Mouse (Mus musculus): ENCODE results near the gene Ccr6. TPM values are rescaled to one million over a fixed set of nuclear protein-coding genes. Genes with fewer than 3 reads are reported as not detected.
"Not testable (repeated sequence)": the region's sequence is repeated elsewhere in the genome, so short reads cannot be mapped to it uniquely, and the experiment has no call there.

Ccr6 gene
- polyA plus RNA-seq, 1 experiment from 2014 or later: not detected

GRCm38 (mm10) chr17:8256982-8257381 is 21.1 kb downstream of the Ccr6 start:
- no peak overlapping the region for H3K27ac ChIP-seq (ENCODE audit: low read depth, low read length)
- whole genome bisulfite sequencing (ENCODE audit: insufficient replicate concordance): 66% methylated on average over 8 of the region's 8 CpGs
- H3K27me3 ChIP-seq (ENCODE audit: control insufficient read depth, insufficient read depth, low read length): peaks cover 7% of the 10 kb centered on the region
- no peak overlapping the region for H3K9ac ChIP-seq (ENCODE audit: low read depth, low read length)
- H3K4me3 ChIP-seq (ENCODE audit: low read depth, low read length): no peak overlapping the region
- no peak for ATAC-seq (replicated peaks; ENCODE audit: insufficient number of reproducible peaks, low FRiP score, low TSS enrichment)
- H3K9me3 ChIP-seq (replicated peaks; ENCODE audit: control insufficient read depth, low read length): no peaks in the 10 kb centered on the region
- H3K36me3 ChIP-seq (ENCODE audit: control insufficient read depth, insufficient read depth, low read length): no peaks in the 10 kb centered on the region
- no peaks in the 10 kb centered on the region for H3K4me1 ChIP-seq (ENCODE audit: control insufficient read depth, insufficient read depth, low read length)
- H3K4me2 ChIP-seq: no peak overlapping the region

- not testable (repeated sequence) for ATAC-seq (replicated peaks; ENCODE audit: insufficient number of reproducible peaks, low FRiP score, low TSS enrichment); H3K27ac ChIP-seq (ENCODE audit: low read depth, low read length); H3K27me3 ChIP-seq (ENCODE audit: control insufficient read depth, insufficient read depth, low read length); H3K9me3 ChIP-seq (replicated peaks; ENCODE audit: control insufficient read depth, low read length); H3K4me1 ChIP-seq (ENCODE audit: control insufficient read depth, insufficient read depth, low read length); H3K4me3 ChIP-seq (ENCODE audit: low read depth, low read length); H3K9ac ChIP-seq (ENCODE audit: low read depth, low read length); H3K4me2 ChIP-seq; H3K36me3 ChIP-seq (ENCODE audit: control insufficient read depth, insufficient read depth, low read length)
- WGBS (ENCODE audit: insufficient replicate concordance): 13% methylated on average over 7 of the region's 7 CpGs
These were observed 28.8 kb downstream of the Ccr6 start for GRCm38 (mm10) chr17:8264638-8265037.

GRCm38 (mm10) chr17:8272054-8272749 is 36.4 kb downstream of the Ccr6 start:
- H3K4me1 ChIP-seq (ENCODE audit: control insufficient read depth, insufficient read depth, low read length): no peaks in the 10 kb centered on the region
- no peak overlapping the region for H3K4me3 ChIP-seq (ENCODE audit: low read depth, low read length)
- ATAC-seq (replicated peaks; ENCODE audit: insufficient number of reproducible peaks, low FRiP score, low TSS enrichment): no peak
- H3K9ac ChIP-seq (ENCODE audit: low read depth, low read length): no peak overlapping the region
- H3K9me3 ChIP-seq (replicated peaks; ENCODE audit: control insufficient read depth, low read length): no peaks in the 10 kb centered on the region
- H3K27ac ChIP-seq (ENCODE audit: low read depth, low read length): no peak overlapping the region
- peaks cover 2% of the 10 kb centered on the region; the same call in 1 of the 2 replicates for H3K27me3 ChIP-seq (ENCODE audit: control insufficient read depth, insufficient read depth, low read length)
- H3K4me2 ChIP-seq: no peak overlapping the region
- 39% methylated on average over 6 of the region's 6 CpGs for WGBS (ENCODE audit: insufficient replicate concordance)
- H3K36me3 ChIP-seq (ENCODE audit: control insufficient read depth, insufficient read depth, low read length): no peaks in the 10 kb centered on the region

GRCm38 (mm10) chr17:8272951-8273350 is 37.1 kb downstream of the Ccr6 start:
- Histone ChIP-seq H3K9me3 (replicated peaks; ENCODE audit: control insufficient read depth, low read length) (no peaks in the 10 kb centered on the region), H3K4me2 (no peak overlapping the region), H3K27me3 (ENCODE audit: control insufficient read depth, insufficient read depth, low read length) (peaks cover 2% of the 10 kb centered on the region; the same call in 1 of the 2 replicates), H3K4me1 (ENCODE audit: control insufficient read depth, insufficient read depth, low read length) (no peaks in the 10 kb centered on the region), H3K4me3 (ENCODE audit: low read depth, low read length) (no peak overlapping the region), H3K9ac (ENCODE audit: low read depth, low read length) (no peak overlapping the region), H3K27ac (ENCODE audit: low read depth, low read length) (no peak overlapping the region), H3K36me3 (ENCODE audit: control insufficient read depth, insufficient read depth, low read length) (no peaks in the 10 kb centered on the region)
- ATAC-seq (replicated peaks; ENCODE audit: insufficient number of reproducible peaks, low FRiP score, low TSS enrichment): no peak
- 53% methylated on average over 6 of the region's 6 CpGs for WGBS (ENCODE audit: insufficient replicate concordance)

- Histone ChIP-seq H3K4me3 (ENCODE audit: low read depth, low read length) (no peak overlapping the region), H3K27me3 (ENCODE audit: control insufficient read depth, insufficient read depth, low read length) (peaks cover 2% of the 10 kb centered on the region; the same call in 1 of the 2 replicates), H3K4me1 (ENCODE audit: control insufficient read depth, insufficient read depth, low read length) (no peaks in the 10 kb centered on the region), H3K9me3 (replicated peaks; ENCODE audit: control insufficient read depth, low read length) (no peaks in the 10 kb centered on the region), H3K36me3 (ENCODE audit: control insufficient read depth, insufficient read depth, low read length) (no peaks in the 10 kb centered on the region), H3K4me2 (no peak overlapping the region), H3K27ac (ENCODE audit: low read depth, low read length) (no peak overlapping the region), H3K9ac (ENCODE audit: low read depth, low read length) (no peak overlapping the region)
- 67% methylated on average over 4 of the region's 4 CpGs for WGBS (ENCODE audit: insufficient replicate concordance)
- no peak for ATAC-seq (replicated peaks; ENCODE audit: insufficient number of reproducible peaks, low FRiP score, low TSS enrichment)
These were observed 40.2 kb downstream of the Ccr6 start for GRCm38 (mm10) chr17:8276071-8276470.

- no peak overlapping the region for H3K4me3 ChIP-seq (ENCODE audit: low read depth, low read length)
These were observed 40.8 kb downstream of the Ccr6 start for GRCm38 (mm10) chr17:8276680-8277079.

GRCm38 (mm10) chr17:8277266-8277665 is 41.4 kb downstream of the Ccr6 start:
- no peak overlapping the region for H3K4me2 ChIP-seq
- WGBS (ENCODE audit: insufficient replicate concordance): 79% methylated on average over 3 of the region's 3 CpGs
- H3K27ac ChIP-seq (ENCODE audit: low read depth, low read length): no peak overlapping the region
- no peak overlapping the region for H3K9ac ChIP-seq (ENCODE audit: low read depth, low read length)
- no peaks in the 10 kb centered on the region for H3K36me3 ChIP-seq (ENCODE audit: control insufficient read depth, insufficient read depth, low read length)
- no peak overlapping the region for H3K4me3 ChIP-seq (ENCODE audit: low read depth, low read length)
- no peak for ATAC-seq (replicated peaks; ENCODE audit: insufficient number of reproducible peaks, low FRiP score, low TSS enrichment)
- H3K9me3 ChIP-seq (replicated peaks; ENCODE audit: control insufficient read depth, low read length): no peaks in the 10 kb centered on the region
- H3K4me1 ChIP-seq (ENCODE audit: control insufficient read depth, insufficient read depth, low read length): no peaks in the 10 kb centered on the region
- no peaks in the 10 kb centered on the region for H3K27me3 ChIP-seq (ENCODE audit: control insufficient read depth, insufficient read depth, low read length)

More at GRCm38 (mm10) chr17:8276680-8277079, 40.8 kb downstream of the Ccr6 start:
- no peak for ATAC-seq (replicated peaks; ENCODE audit: insufficient number of reproducible peaks, low FRiP score, low TSS enrichment)
- no peaks in the 10 kb centered on the region; the same call in 1 of the 2 replicates for H3K27me3 ChIP-seq (ENCODE audit: control insufficient read depth, insufficient read depth, low read length)
- H3K4me2 ChIP-seq: no peak overlapping the region
- H3K9ac ChIP-seq (ENCODE audit: low read depth, low read length): no peak overlapping the region
- WGBS (ENCODE audit: insufficient replicate concordance): 77% methylated on average over 7 of the region's 7 CpGs
- no peaks in the 10 kb centered on the region for H3K4me1 ChIP-seq (ENCODE audit: control insufficient read depth, insufficient read depth, low read length)
- H3K36me3 ChIP-seq (ENCODE audit: control insufficient read depth, insufficient read depth, low read length): no peaks in the 10 kb centered on the region
- H3K9me3 ChIP-seq (replicated peaks; ENCODE audit: control insufficient read depth, low read length): no peaks in the 10 kb centered on the region
- H3K27ac ChIP-seq (ENCODE audit: low read depth, low read length): no peak overlapping the region

- H3K9ac ChIP-seq (ENCODE audit: low read depth, low read length): no peak overlapping the region
- no peaks in the 10 kb centered on the region for H3K27me3 ChIP-seq (ENCODE audit: control insufficient read depth, insufficient read depth, low read length)
- ATAC-seq (replicated peaks; ENCODE audit: insufficient number of reproducible peaks, low FRiP score, low TSS enrichment): no peak
These were observed 42.5 kb downstream of the Ccr6 start for GRCm38 (mm10) chr17:8278356-8278755.

More at GRCm38 (mm10) chr17:8278356-8278755, 42.5 kb downstream of the Ccr6 start:
- Histone ChIP-seq H3K36me3 (ENCODE audit: control insufficient read depth, insufficient read depth, low read length) (no peaks in the 10 kb centered on the region), H3K27ac (ENCODE audit: low read depth, low read length) (no peak overlapping the region), H3K4me2 (no peak overlapping the region), H3K4me1 (ENCODE audit: control insufficient read depth, insufficient read depth, low read length) (no peaks in the 10 kb centered on the region), H3K9me3 (replicated peaks; ENCODE audit: control insufficient read depth, low read length) (no peaks in the 10 kb centered on the region), H3K4me3 (ENCODE audit: low read depth, low read length) (no peak overlapping the region)
- WGBS (ENCODE audit: insufficient replicate concordance): 67% methylated on average over 3 of the region's 3 CpGs
